In the genomic region with DNA sequence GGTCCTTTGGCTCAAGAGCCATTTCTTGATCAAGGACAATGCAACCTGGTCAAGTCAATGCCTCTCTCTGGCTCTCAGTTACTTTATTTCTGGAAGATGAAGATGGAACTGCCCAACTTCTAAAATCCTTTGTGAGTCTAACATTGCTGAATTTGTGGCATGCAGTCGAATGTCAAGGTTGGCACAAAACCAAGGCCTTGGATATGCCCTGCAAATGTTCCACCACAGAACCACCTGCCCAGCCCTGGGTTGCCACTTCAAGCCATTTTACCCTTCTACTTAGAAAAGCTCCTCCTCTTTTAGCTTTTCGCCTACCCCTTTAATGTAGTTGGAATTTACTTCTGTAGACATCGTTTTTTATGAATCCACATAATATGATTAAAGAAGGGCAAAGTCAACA, we compare ENCODE assay signal across 29 mouse cellular contexts.
DNase-seq lines count a peak whose midpoint lies in the region; ATAC-seq lines count a peak whose summit lies in the region.
"Had no signal": no experiment of that assay in that cellular context is flagged by ENCODE, and none has a peak within 500 bp of the region (broad histone marks: within the 10 kb centered on the region; RNA-seq: fewer than 3 reads in every experiment).

No protein-coding gene starts in this region.

- H3K4me2 ChIP-seq in hindbrain, embryonic 14.5 days (replicated peaks), result no peak overlapping the region
- H3K4me2 ChIP-seq: embryonic facial prominence, embryonic 13.5 days; forebrain, embryonic 15.5 days; heart, embryonic 12.5 days; hindbrain, embryonic 15.5 days; kidney, embryonic 15.5 days; liver, embryonic 15.5 days; lung, embryonic 15.5 days; midbrain, embryonic 15.5 days; neural tube, embryonic 15.5 days; stomach, embryonic 15.5 days had no signal

- H3K9me3 ChIP-seq in hindbrain, embryonic 14.5 days (ENCODE audit: control insufficient read depth, low read length), result no peaks in the 10 kb centered on the region
- H3K9me3 ChIP-seq in embryonic facial prominence, embryonic 10.5 days, result no peaks in the 10 kb centered on the region
- H3K9me3 ChIP-seq: embryonic facial prominence, embryonic 13.5 days; forebrain, embryonic 10.5 days; forebrain, embryonic 15.5 days; heart, embryonic 12.5 days; hindbrain, embryonic 15.5 days; kidney, embryonic 15.5 days; liver, embryonic 15.5 days; lung, embryonic 15.5 days; midbrain, embryonic 10.5 days; midbrain, embryonic 15.5 days; neural tube, embryonic 15.5 days; stomach, embryonic 15.5 days had no signal

- no peaks in the 10 kb centered on the region for H3K36me3 ChIP-seq in hindbrain, embryonic 14.5 days (replicated peaks; ENCODE audit: control insufficient read depth, insufficient read depth)
- no peaks in the 10 kb centered on the region for H3K36me3 ChIP-seq in embryonic facial prominence, embryonic 10.5 days (replicated peaks)
- H3K36me3 ChIP-seq: embryonic facial prominence, embryonic 13.5 days; forebrain, embryonic 10.5 days; forebrain, embryonic 15.5 days; heart, embryonic 12.5 days; hindbrain, embryonic 15.5 days; kidney, embryonic 15.5 days; liver, embryonic 15.5 days; lung, embryonic 15.5 days; midbrain, embryonic 10.5 days; midbrain, embryonic 15.5 days; neural tube, embryonic 15.5 days; stomach, embryonic 15.5 days had no signal

- 0 out of 2 replicates have a peak, but pooled peaks have one; percentile 42 for ATAC-seq in cerebellum, adult (ENCODE audit: insufficient number of reproducible peaks, low FRiP score, low TSS enrichment)
- ATAC-seq in hindbrain, embryonic 14.5 days (ENCODE audit: low FRiP score), result no peak
- ATAC-seq: forebrain, embryonic 15.5 days; inflammation-experienced regulatory T-cells, adult 6 months; midbrain, embryonic 15.5 days had no signal

- H3K9ac ChIP-seq in hindbrain, embryonic 14.5 days, result no peak overlapping the region
- H3K9ac ChIP-seq: embryonic facial prominence, embryonic 13.5 days; forebrain, embryonic 15.5 days; heart, embryonic 12.5 days; hindbrain, embryonic 15.5 days; kidney, embryonic 15.5 days; liver, embryonic 15.5 days; lung, embryonic 15.5 days; midbrain, embryonic 15.5 days; neural tube, embryonic 15.5 days; stomach, embryonic 15.5 days had no signal

- H3K27ac ChIP-seq in hindbrain, embryonic 14.5 days, result no peak overlapping the region
- no peak overlapping the region for H3K27ac ChIP-seq in embryonic facial prominence, embryonic 10.5 days (replicated peaks)
- H3K27ac ChIP-seq: embryonic facial prominence, embryonic 13.5 days; forebrain, embryonic 10.5 days; forebrain, embryonic 15.5 days; gastrocnemius, adult 2 months; hindbrain, embryonic 15.5 days; kidney, embryonic 15.5 days; liver, embryonic 15.5 days; lung, embryonic 15.5 days; midbrain, embryonic 10.5 days; midbrain, embryonic 15.5 days; neural tube, embryonic 15.5 days; stomach, embryonic 15.5 days had no signal

- DNase-seq in cerebellum, postnatal 4 days (ENCODE audit: low spot score in 2 of 2), result no peak
- peak; percentile 40 to 50 for DNase-seq in cerebellum, adult 18-20 months
- peak; percentile 41 to 46 for DNase-seq in cerebellum, postnatal 10 days
- DNase-seq in hindbrain, embryonic 14.5 days (ENCODE audit: low spot score), result no peak
- no peak for DNase-seq in embryonic facial prominence, embryonic 10.5 days (ENCODE audit: low spot score)
- DNase-seq: B cell, adult 2 months; embryo, embryonic 11 days; gastrocnemius, adult 2 months; gastrocnemius, postnatal 36 days; heart, adult 18-20 months; kidney, adult 11 months; kidney, postnatal 25 days; liver; right cerebral cortex, postnatal 25 days had no signal

- H3K4me3 ChIP-seq in hindbrain, embryonic 14.5 days (replicated peaks; ENCODE audit: low read length), result no peak overlapping the region
- H3K4me3 ChIP-seq in embryonic facial prominence, embryonic 10.5 days, result no peak overlapping the region
- H3K4me3 ChIP-seq: embryonic facial prominence, embryonic 13.5 days; forebrain, embryonic 10.5 days; forebrain, embryonic 15.5 days; gastrocnemius, adult 2 months; heart, embryonic 12.5 days; hindbrain, embryonic 15.5 days; kidney, embryonic 15.5 days; liver, embryonic 15.5 days; lung, embryonic 15.5 days; midbrain, embryonic 10.5 days; midbrain, embryonic 15.5 days; neural tube, embryonic 15.5 days; stomach, embryonic 15.5 days had no signal

- 99% methylated on average over 3 of the region's 3 CpGs for WGBS in hindbrain, embryonic 14.5 days
- WGBS in embryonic facial prominence, embryonic 10.5 days, result 94% methylated on average over 3 of the region's 3 CpGs

- H3K27me3 ChIP-seq in hindbrain, embryonic 14.5 days (ENCODE audit: control insufficient read depth, insufficient read depth, low read length), result no peaks in the 10 kb centered on the region
- no peaks in the 10 kb centered on the region for H3K27me3 ChIP-seq in embryonic facial prominence, embryonic 10.5 days (replicated peaks; ENCODE audit: low read depth, poor library complexity, severe bottlenecking)
- H3K27me3 ChIP-seq: CH12.LX; embryonic facial prominence, embryonic 13.5 days; forebrain, embryonic 15.5 days; heart, embryonic 12.5 days; hindbrain, embryonic 15.5 days; kidney, embryonic 15.5 days; liver, embryonic 15.5 days; lung, embryonic 15.5 days; midbrain, embryonic 15.5 days; neural tube, embryonic 15.5 days; stomach, embryonic 15.5 days had no signal

- H3K4me1 ChIP-seq in hindbrain, embryonic 14.5 days (replicated peaks; ENCODE audit: control insufficient read depth, insufficient read depth, low read length), result no peaks in the 10 kb centered on the region
- no peaks in the 10 kb centered on the region for H3K4me1 ChIP-seq in embryonic facial prominence, embryonic 10.5 days
- H3K4me1 ChIP-seq: forebrain, embryonic 10.5 days; forebrain, embryonic 15.5 days; hindbrain, embryonic 15.5 days; kidney, embryonic 15.5 days; liver, embryonic 15.5 days; lung, embryonic 15.5 days; midbrain, embryonic 10.5 days; midbrain, embryonic 15.5 days; neural tube, embryonic 15.5 days; stomach, embryonic 15.5 days had no signal

Comparison
In these comparisons a context has a peak if more than half of its experiments do, and no peak if none do; other contexts are left out.
1. DNase-seq: peak in cerebellum, adult 18-20 months (2 of 2) and cerebellum, postnatal 10 days (2 of 2); none in cerebellum, postnatal 4 days (0 of 2), hindbrain, embryonic 14.5 days (single experiment) and embryonic facial prominence, embryonic 10.5 days (single experiment).